In the genomic region with DNA sequence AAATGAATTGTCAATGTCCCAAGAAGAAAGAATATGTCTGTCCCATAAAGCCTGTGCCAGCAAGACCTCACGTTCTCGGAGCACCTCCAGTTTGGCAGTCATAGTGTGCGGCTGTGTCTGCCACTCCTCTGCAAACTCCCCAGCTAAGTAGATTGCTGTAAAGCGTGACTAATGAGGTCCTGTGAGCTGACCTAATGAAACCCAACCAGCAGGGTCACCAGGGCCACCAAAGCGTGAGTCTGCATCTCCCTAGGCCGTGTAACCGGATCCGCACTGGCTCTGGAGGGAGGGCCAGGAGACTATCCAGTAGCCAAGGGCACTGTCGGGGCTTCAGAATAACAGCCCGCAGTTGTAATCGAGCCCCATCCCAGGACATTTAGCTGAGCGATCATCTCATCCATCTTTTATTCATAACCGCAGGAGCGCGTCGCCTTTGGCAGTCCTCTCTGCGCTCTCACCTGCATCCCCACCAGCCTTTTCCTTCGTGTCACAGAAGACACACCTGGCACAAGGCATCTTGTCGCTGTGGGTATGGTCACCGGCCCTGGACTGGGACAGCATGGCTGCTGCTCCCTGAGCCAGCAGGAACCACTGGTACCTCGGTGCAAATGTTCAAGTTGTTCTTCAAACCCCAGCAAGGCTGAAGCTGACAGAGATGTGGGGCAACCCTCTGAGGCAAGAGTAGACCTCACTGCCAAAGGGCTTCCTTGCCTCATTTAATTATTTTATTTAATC, we compare ENCODE assay signal across 11 mouse cellular contexts. TPM values are rescaled to one million over a fixed set of nuclear protein-coding genes. Genes with fewer than 3 reads are reported as not detected.
DNase-seq lines count a peak whose midpoint lies in the region; ATAC-seq and TF ChIP-seq lines count a peak whose summit lies in the region.
"Had no signal": no experiment of that assay in that cellular context is flagged by ENCODE, and none has a peak within 500 bp of the region (broad histone marks: within the 10 kb centered on the region; RNA-seq: fewer than 3 reads in every experiment).

No protein-coding gene starts in this region.

- no peak overlapping the region for H3K4me3 ChIP-seq in midbrain, embryonic 10.5 days
- H3K4me3 ChIP-seq in midbrain, embryonic 15.5 days, result no peak overlapping the region
- no peak overlapping the region for H3K4me3 ChIP-seq in gastrocnemius, adult 2 months
- H3K4me3 ChIP-seq in kidney, embryonic 16.5 days (ENCODE audit: low read length), result no peak overlapping the region
- no peak overlapping the region for H3K4me3 ChIP-seq in stomach, embryonic 15.5 days (replicated peaks)
- no peak overlapping the region for H3K4me3 ChIP-seq in liver, embryonic 11.5 days (ENCODE audit: low read depth, low read length)

- H3K27me3 ChIP-seq in midbrain, embryonic 10.5 days (ENCODE audit: low read depth, poor library complexity, severe bottlenecking), result peaks cover 38% of the 10 kb centered on the region
- no peaks in the 10 kb centered on the region; the same call in 1 of the 2 replicates for H3K27me3 ChIP-seq in midbrain, embryonic 15.5 days (replicated peaks)
- peaks cover 45% of the 10 kb centered on the region for H3K27me3 ChIP-seq in kidney, embryonic 16.5 days (ENCODE audit: insufficient read depth, low read length)
- peaks cover 13% of the 10 kb centered on the region; the same call in 1 of the 2 replicates for H3K27me3 ChIP-seq in stomach, embryonic 15.5 days (replicated peaks)
- peaks cover 11% of the 10 kb centered on the region for H3K27me3 ChIP-seq in liver, embryonic 11.5 days (replicated peaks; ENCODE audit: control insufficient read depth, insufficient read depth, low read length)

- TF ChIP-seq CTCF in gastrocnemius, adult 2 months (IDR thresholded peaks at IDR 0.05), result no peak

- ATAC-seq in midbrain, embryonic 15.5 days (replicated peaks), result no peak
- peak; percentile 96 for ATAC-seq in kidney, embryonic 16.5 days (ENCODE audit: low FRiP score, low TSS enrichment)
- peak; percentile 50; the same call in 1 of the 2 replicates for ATAC-seq in stomach, embryonic 15.5 days (ENCODE audit: insufficient read depth, low FRiP score, low read depth)
- ATAC-seq in liver, embryonic 11.5 days (replicated peaks; ENCODE audit: low FRiP score), result no peak; the same call in 1 of the 2 replicates

- peak; percentile 61 for DNase-seq in midbrain, embryonic 10.5 days (ENCODE audit: low spot score)
- peak; percentile 91 for DNase-seq in gastrocnemius, adult 2 months
- no peak for DNase-seq in right cerebral cortex, postnatal 10 days (ENCODE audit: low spot score in 2 of 2)
- no peak for DNase-seq in liver, embryonic 11.5 days (ENCODE audit: low spot score)
- no peak for DNase-seq in heart, postnatal 4 days

- H3K4me2 ChIP-seq in midbrain, embryonic 15.5 days, result no peak overlapping the region
- H3K4me2 ChIP-seq in kidney, embryonic 16.5 days (replicated peaks; ENCODE audit: low read depth, low read length), result peak overlapping the region; percentile 24; the same call in 1 of the 2 replicates
- no peak overlapping the region for H3K4me2 ChIP-seq in stomach, embryonic 15.5 days
- no peak overlapping the region for H3K4me2 ChIP-seq in liver, embryonic 11.5 days

- 23% methylated on average over 21 of the region's 21 CpGs for WGBS in midbrain, embryonic 10.5 days
- 22% methylated on average over 21 of the region's 21 CpGs for WGBS in midbrain, embryonic 15.5 days
- 7% methylated on average over 21 of the region's 21 CpGs for WGBS in kidney, embryonic 16.5 days
- 26% methylated on average over 21 of the region's 21 CpGs for WGBS in stomach, embryonic 15.5 days
- 44% methylated on average over 21 of the region's 21 CpGs for WGBS in liver, embryonic 11.5 days

- intact Hi-C loops in gastrocnemius, adult 2 months (cut with DNase I), result loop anchor here (2.0 kb wide), 1 partner anchor 24 kb away; no protein-coding TSS in a partner anchor

- H3K36me3 ChIP-seq in midbrain, embryonic 10.5 days, result no peaks in the 10 kb centered on the region
- no peaks in the 10 kb centered on the region for H3K36me3 ChIP-seq in midbrain, embryonic 15.5 days (replicated peaks)
- H3K36me3 ChIP-seq in kidney, embryonic 16.5 days (ENCODE audit: insufficient read depth, low read length), result no peaks in the 10 kb centered on the region
- no peaks in the 10 kb centered on the region for H3K36me3 ChIP-seq in stomach, embryonic 15.5 days
- H3K36me3 ChIP-seq in liver, embryonic 11.5 days (ENCODE audit: control insufficient read depth, insufficient read depth, low read length), result no peaks in the 10 kb centered on the region

- H3K9me3 ChIP-seq in midbrain, embryonic 10.5 days (replicated peaks), result no peaks in the 10 kb centered on the region
- no peaks in the 10 kb centered on the region for H3K9me3 ChIP-seq in midbrain, embryonic 15.5 days
- H3K9me3 ChIP-seq in kidney, embryonic 16.5 days (ENCODE audit: low read length), result no peaks in the 10 kb centered on the region
- H3K9me3 ChIP-seq in stomach, embryonic 15.5 days, result no peaks in the 10 kb centered on the region
- peaks cover 3% of the 10 kb centered on the region; the same call in 1 of the 2 replicates for H3K9me3 ChIP-seq in liver, embryonic 11.5 days (ENCODE audit: control insufficient read depth, low read length)

- H3K4me1 ChIP-seq in midbrain, embryonic 10.5 days, result peaks cover 37% of the 10 kb centered on the region
- H3K4me1 ChIP-seq in midbrain, embryonic 15.5 days, result peaks cover 13% of the 10 kb centered on the region
- H3K4me1 ChIP-seq in kidney, embryonic 16.5 days (ENCODE audit: insufficient read depth, low read length), result peaks cover 17% of the 10 kb centered on the region
- H3K4me1 ChIP-seq in stomach, embryonic 15.5 days, result 0 out of 2 replicates have a peak, but pooled peaks cover 6% of the 10 kb centered on the region
- no peaks in the 10 kb centered on the region for H3K4me1 ChIP-seq in liver, embryonic 11.5 days (replicated peaks; ENCODE audit: control insufficient read depth, insufficient read depth, low read length)

- no peak overlapping the region for H3K9ac ChIP-seq in midbrain, embryonic 15.5 days
- H3K9ac ChIP-seq in kidney, embryonic 16.5 days (replicated peaks; ENCODE audit: low read length), result no peak overlapping the region
- no peak overlapping the region for H3K9ac ChIP-seq in stomach, embryonic 15.5 days
- no peak overlapping the region for H3K9ac ChIP-seq in liver, embryonic 11.5 days (ENCODE audit: low read depth, low read length)

- H3K27ac ChIP-seq in midbrain, embryonic 10.5 days (replicated peaks), result no peak overlapping the region
- H3K27ac ChIP-seq in midbrain, embryonic 15.5 days, result no peak overlapping the region
- peak overlapping the region; percentile 78 for H3K27ac ChIP-seq in gastrocnemius, adult 2 months
- H3K27ac ChIP-seq in kidney, embryonic 16.5 days (ENCODE audit: low read length), result no peak overlapping the region
- no peak overlapping the region for H3K27ac ChIP-seq in stomach, embryonic 15.5 days
- H3K27ac ChIP-seq in liver, embryonic 11.5 days (ENCODE audit: low read depth, low read length), result no peak overlapping the region

RNA-seq across cellular contexts. Expression of gene Lrrc10, which starts 24.0 kb away (rescaled TPM):
- polyA plus RNA-seq in midbrain, embryonic 10.5 days (2016; fragmentation: Nextera tagmentation; extraction: Ambion mirVana), result 0.11 TPM in 1 of 2 replicates, not detected in the other
- 0.19 TPM in 1 of 2 replicates, not detected in the other for polyA plus RNA-seq in midbrain, embryonic 15.5 days (2015; fragmentation: Nextera tagmentation; extraction: Ambion mirVana)
- under 1 TPM in 1 of 2 experiments, not detected in 1; 0.17 TPM for total RNA-seq in gastrocnemius, adult 2 months (2021)
- polyA plus RNA-seq in kidney, embryonic 16.5 days (2015; fragmentation: Nextera tagmentation; extraction: Ambion mirVana), result not detected in 2 replicates
- not detected in 2 replicates for polyA plus RNA-seq in stomach, embryonic 15.5 days (2015; fragmentation: Nextera tagmentation; extraction: Ambion mirVana)
- polyA plus RNA-seq in liver, embryonic 11.5 days (2014; fragmentation: Nextera tagmentation; extraction: Ambion mirVana), result 0.21 and 0.23 TPM in 2 replicates
- total RNA-seq in heart, postnatal 4 days (2021), result 100 to 1,000 TPM; 102 to 106 TPM
- total RNA-seq: CH12.LX; layer of hippocampus, adult 18-20 months had no signal
- polyA plus RNA-seq: stomach, embryonic 14.5 days had no signal

RNA-seq across cellular contexts. Expression of gene Best3, which starts 35.1 kb away (rescaled TPM):
- polyA plus RNA-seq in midbrain, embryonic 10.5 days (2016; fragmentation: Nextera tagmentation; extraction: Ambion mirVana), result 0.12 TPM in 2 replicates
- polyA plus RNA-seq in midbrain, embryonic 15.5 days (2015; fragmentation: Nextera tagmentation; extraction: Ambion mirVana), result 0.10 TPM in 1 of 2 replicates, not detected in the other
- total RNA-seq in gastrocnemius, adult 2 months (2021), result 10 to 100 TPM; 17.7 to 34.1 TPM
- 0.18 and 0.32 TPM in 2 replicates for polyA plus RNA-seq in kidney, embryonic 16.5 days (2015; fragmentation: Nextera tagmentation; extraction: Ambion mirVana)
- 0.05 and 0.10 TPM in 2 replicates for polyA plus RNA-seq in stomach, embryonic 15.5 days (2015; fragmentation: Nextera tagmentation; extraction: Ambion mirVana)
- polyA plus RNA-seq in liver, embryonic 11.5 days (2014; fragmentation: Nextera tagmentation; extraction: Ambion mirVana), result 0.06 TPM in 1 of 2 replicates, not detected in the other
- 1 to 10 TPM; 1.2 to 1.7 TPM for total RNA-seq in heart, postnatal 4 days (2021)
- total RNA-seq: CH12.LX had no signal
- polyA plus RNA-seq: stomach, embryonic 14.5 days had no signal

RNA-seq across cellular contexts. Expression of gene Cct2, which starts 42.4 kb away (rescaled TPM):
- 290 and 327 TPM in 2 replicates for polyA plus RNA-seq in midbrain, embryonic 10.5 days (2016; fragmentation: Nextera tagmentation; extraction: Ambion mirVana)
- polyA plus RNA-seq in midbrain, embryonic 15.5 days (2015; fragmentation: Nextera tagmentation; extraction: Ambion mirVana), result 240 and 244 TPM in 2 replicates
- total RNA-seq in gastrocnemius, adult 2 months (2021), result 100 to 1,000 TPM; 112 to 125 TPM
- 266 and 271 TPM in 2 replicates for polyA plus RNA-seq in kidney, embryonic 16.5 days (2015; fragmentation: Nextera tagmentation; extraction: Ambion mirVana)
- 227 and 229 TPM in 2 replicates for polyA plus RNA-seq in stomach, embryonic 15.5 days (2015; fragmentation: Nextera tagmentation; extraction: Ambion mirVana)
- polyA plus RNA-seq in liver, embryonic 11.5 days (2014; fragmentation: Nextera tagmentation; extraction: Ambion mirVana), result 414 and 416 TPM in 2 replicates
- 100 to 1,000 TPM; 188 to 195 TPM for total RNA-seq in heart, postnatal 4 days (2021)

RNA-seq across cellular contexts. Expression of gene Gm10271, which starts 48.8 kb away (rescaled TPM):
- polyA plus RNA-seq in midbrain, embryonic 10.5 days (2016; fragmentation: Nextera tagmentation; extraction: Ambion mirVana), result not detected in 2 replicates
- not detected in 2 replicates for polyA plus RNA-seq in midbrain, embryonic 15.5 days (2015; fragmentation: Nextera tagmentation; extraction: Ambion mirVana)
- total RNA-seq in gastrocnemius, adult 2 months (2021), result not detected
- polyA plus RNA-seq in kidney, embryonic 16.5 days (2015; fragmentation: Nextera tagmentation; extraction: Ambion mirVana), result not detected in 2 replicates
- not detected in 2 replicates for polyA plus RNA-seq in stomach, embryonic 15.5 days (2015; fragmentation: Nextera tagmentation; extraction: Ambion mirVana)
- not detected in 2 replicates for polyA plus RNA-seq in liver, embryonic 11.5 days (2014; fragmentation: Nextera tagmentation; extraction: Ambion mirVana)
- not detected for total RNA-seq in heart, postnatal 4 days (2021)
- total RNA-seq: CH12.LX; layer of hippocampus, adult 18-20 months had no signal
- polyA plus RNA-seq: stomach, embryonic 14.5 days had no signal

Comparison
In these comparisons a context has a peak if more than half of its experiments do, and no peak if none do; other contexts are left out.
1. DNase-seq: peak in midbrain, embryonic 10.5 days (single experiment) and gastrocnemius, adult 2 months (single experiment); none in right cerebral cortex, postnatal 10 days (0 of 2), liver, embryonic 11.5 days (single experiment) and heart, postnatal 4 days (single experiment).
2. ATAC-seq: peak in kidney, embryonic 16.5 days (single experiment) and stomach, embryonic 15.5 days (single experiment); none in midbrain, embryonic 15.5 days (single experiment) and liver, embryonic 11.5 days (single experiment).